Mouse (Mus musculus) kidney, embryonic 14.5 days (tissue): ENCODE measurements at regions not wholly inside any gene's neighbourhood (a gene's known extent, or its start where the extent isn't known, plus 50 kb on each side); places are given as distances from the start of the nearest gene placed in this dataset.
A peak's percentile ranks its signal among the peaks of the same experiment; 100 is the strongest.

Experiments
- ATAC-seq: fragments of 200-750 bp; cut with Nextera tagmentation; 2 replicates; pipeline ENCODE4 v1.8.0; 2017; ENCODE audit warnings: moderate number of reproducible peaks, mild to moderate bottlenecking, moderate TSS enrichment, moderate library complexity; ENCODE audit not compliant: low FRiP score, low TSS enrichment
- H3K27ac ChIP-seq: fragments of 300-500 bp; sonication (generic); 2 replicates; pipeline ENCODE4 v1.5.1; 2014; ENCODE audit warnings: low read depth, mild to moderate bottlenecking, low read length, moderate library complexity, mixed read lengths
- H3K27me3 ChIP-seq: fragments of 300-500 bp; sonication (generic); 2 replicates; pipeline ENCODE4 v1.6.1; 2014; ENCODE audit warnings: mild to moderate bottlenecking, low read length; ENCODE audit not compliant: control insufficient read depth, insufficient read depth
- H3K36me3 ChIP-seq: fragments of 300-500 bp; sonication (generic); 2 replicates; pipeline ENCODE4 v1.6.1; 2014; ENCODE audit warnings: low read length, mixed read lengths; ENCODE audit not compliant: control insufficient read depth, insufficient read depth
- H3K4me1 ChIP-seq: fragments of 300-500 bp; sonication (generic); 2 replicates; pipeline ENCODE4 v1.6.1; 2014; ENCODE audit warnings: low read length, mixed read lengths; ENCODE audit not compliant: control insufficient read depth, insufficient read depth
- H3K4me2 ChIP-seq: fragments of 300-500 bp; sonication (generic); replicated peaks from 2 replicates; pipeline ENCODE4 v1.6.1; 2014; ENCODE audit warnings: low read depth, mild to moderate bottlenecking, low read length
- H3K4me3 ChIP-seq: fragments of 300-500 bp; sonication (generic); 2 replicates; pipeline ENCODE4 v1.5.1; 2014; ENCODE audit warnings: mild to moderate bottlenecking, low read length
- H3K9ac ChIP-seq: fragments of 300-500 bp; sonication (generic); 2 replicates; pipeline ENCODE4 v1.6.1; 2014; ENCODE audit warnings: low read depth, mild to moderate bottlenecking, low read length, moderate library complexity
- H3K9me3 ChIP-seq: fragments of 300-500 bp; sonication (generic); 2 replicates; pipeline ENCODE4 v1.6.1; 2016; ENCODE audit warnings: low read length; ENCODE audit not compliant: control insufficient read depth
- WGBS: fragments of 180-500 bp; shearing (Covaris S2); extraction: QIAGEN DNeasy Blood & Tissue Kit; methylation state at CpG from one replicate; pipeline ENCODE4 v1.1.7; 2014; 5-methylcytosine and 5-hydroxymethylcytosine counted together

GRCm38 (mm10) chr16:54770871-54771270 lies 526.9 kb downstream of the Zpld1 start:
- Histone ChIP-seq H3K4me2 (no peak overlapping the region), H3K36me3 (no peaks in the 10 kb centered on the region), H3K9ac (no peak overlapping the region), H3K27ac (no peak overlapping the region), H3K4me1 (no peaks in the 10 kb centered on the region), H3K27me3 (no peaks in the 10 kb centered on the region), H3K4me3 (no peak overlapping the region), H3K9me3 (no peaks in the 10 kb centered on the region)
- no peak for ATAC-seq
- WGBS = 86% methylated on average over 4 of the region's 4 CpGs

- Histone ChIP-seq H3K27ac (no peak overlapping the region), H3K9ac (no peak overlapping the region), H3K27me3 (no peaks in the 10 kb centered on the region), H3K9me3 (no peaks in the 10 kb centered on the region), H3K36me3 (no peaks in the 10 kb centered on the region), H3K4me1 (no peaks in the 10 kb centered on the region), H3K4me3 (no peak overlapping the region), H3K4me2 (no peak overlapping the region)
- WGBS = 90% methylated on average over 1 of the region's 1 CpGs
- ATAC-seq = no peak
These were observed 553.6 kb downstream of the Zpld1 start for GRCm38 (mm10) chr16:54744188-54744587.

- H3K4me1 ChIP-seq = no peaks in the 10 kb centered on the region
- H3K9ac ChIP-seq = no peak overlapping the region
- H3K4me2 ChIP-seq = no peak overlapping the region
- WGBS = 96% methylated on average over 2 of the region's 2 CpGs
- no peaks in the 10 kb centered on the region for H3K36me3 ChIP-seq
- no peak overlapping the region for H3K27ac ChIP-seq
- ATAC-seq = no peak
- no peak overlapping the region for H3K4me3 ChIP-seq
- no peaks in the 10 kb centered on the region for H3K27me3 ChIP-seq
- H3K9me3 ChIP-seq = no peaks in the 10 kb centered on the region
These were observed 564.3 kb downstream of the Zpld1 start for GRCm38 (mm10) chr16:54733516-54733915.

GRCm38 (mm10) chr16:54707880-54708279 lies 589.9 kb downstream of the Zpld1 start:
- ATAC-seq = no peak
- WGBS = 96% methylated on average over 3 of the region's 3 CpGs
- no peaks in the 10 kb centered on the region for H3K36me3 ChIP-seq
- H3K27me3 ChIP-seq = no peaks in the 10 kb centered on the region
- no peak overlapping the region for H3K4me2 ChIP-seq
- no peak overlapping the region for H3K27ac ChIP-seq
- no peaks in the 10 kb centered on the region for H3K9me3 ChIP-seq
- no peak overlapping the region for H3K9ac ChIP-seq
- H3K4me1 ChIP-seq = no peaks in the 10 kb centered on the region
- no peak overlapping the region for H3K4me3 ChIP-seq

GRCm38 (mm10) chr16:54682815-54683214 lies 615.0 kb downstream of the Zpld1 start:
- Histone ChIP-seq H3K9me3 (no peaks in the 10 kb centered on the region), H3K4me3 (no peak overlapping the region), H3K4me2 (no peak overlapping the region), H3K36me3 (no peaks in the 10 kb centered on the region), H3K4me1 (no peaks in the 10 kb centered on the region), H3K27ac (no peak overlapping the region), H3K9ac (no peak overlapping the region), H3K27me3 (no peaks in the 10 kb centered on the region)
- 30% methylated on average over 4 of the region's 4 CpGs for WGBS
- ATAC-seq = peak; percentile 88

GRCm38 (mm10) chr16:54648728-54649525 lies 648.9 kb downstream of the Zpld1 start:
- Histone ChIP-seq H3K9ac (no peak overlapping the region), H3K36me3 (no peaks in the 10 kb centered on the region), H3K4me3 (no peak overlapping the region), H3K9me3 (no peaks in the 10 kb centered on the region), H3K27ac (no peak overlapping the region), H3K4me2 (no peak overlapping the region), H3K4me1 (no peaks in the 10 kb centered on the region), H3K27me3 (no peaks in the 10 kb centered on the region)
- ATAC-seq = no peak
- 66% methylated on average over 7 of the region's 7 CpGs for WGBS

GRCm38 (mm10) chr16:54647821-54648220 lies 650.0 kb downstream of the Zpld1 start:
- Histone ChIP-seq H3K9me3 (no peaks in the 10 kb centered on the region), H3K27me3 (no peaks in the 10 kb centered on the region), H3K4me3 (no peak overlapping the region), H3K27ac (no peak overlapping the region), H3K4me1 (no peaks in the 10 kb centered on the region), H3K9ac (no peak overlapping the region), H3K36me3 (no peaks in the 10 kb centered on the region), H3K4me2 (no peak overlapping the region)
- ATAC-seq = no peak
- 85% methylated on average over 2 of the region's 2 CpGs for WGBS

GRCm38 (mm10) chr16:54646252-54646651 lies 651.5 kb downstream of the Zpld1 start:
- H3K36me3 ChIP-seq = no peaks in the 10 kb centered on the region
- WGBS = 82% methylated on average over 6 of the region's 6 CpGs
- no peaks in the 10 kb centered on the region for H3K9me3 ChIP-seq
- H3K27me3 ChIP-seq = no peaks in the 10 kb centered on the region
- H3K9ac ChIP-seq = no peak overlapping the region
- no peak overlapping the region for H3K4me2 ChIP-seq
- no peak for ATAC-seq
- no peak overlapping the region for H3K27ac ChIP-seq
- no peak overlapping the region for H3K4me3 ChIP-seq
- H3K4me1 ChIP-seq = no peaks in the 10 kb centered on the region

- Histone ChIP-seq H3K9ac (no peak overlapping the region), H3K27ac (no peak overlapping the region), H3K36me3 (no peaks in the 10 kb centered on the region), H3K27me3 (no peaks in the 10 kb centered on the region), H3K9me3 (no peaks in the 10 kb centered on the region), H3K4me2 (no peak overlapping the region), H3K4me3 (no peak overlapping the region), H3K4me1 (no peaks in the 10 kb centered on the region)
- WGBS = 78% methylated on average over 1 of the region's 1 CpGs
- no peak for ATAC-seq
These were observed 668.6 kb downstream of the Zpld1 start for GRCm38 (mm10) chr16:54629183-54629582.
